Mouse (Mus musculus) thymus, adult 2 months (tissue): ENCODE data around the gene Shkbp1. TPM values are rescaled to one million over a fixed set of nuclear protein-coding genes. Genes with fewer than 3 reads are reported as not detected.

Source experiments
- DNase-seq: peaks from one replicate; pipeline ENCODE4 v3.0.0; 2021
- H3K27ac ChIP-seq: fragments of 200-500 bp; 2 replicates; pipeline ENCODE4 v1.5.1; 2012; ENCODE audit warnings: low read length, control low read depth; ENCODE audit not compliant: control insufficient read depth, insufficient read depth
- H3K27me3 ChIP-seq: fragments of 200-500 bp; 2 replicates; pipeline ENCODE4 v1.6.1; 2012; ENCODE audit warnings: mild to moderate bottlenecking, low read length, moderate library complexity, mixed read lengths; ENCODE audit not compliant: control insufficient read depth, insufficient read depth
- H3K36me3 ChIP-seq: fragments of 200-500 bp; 2 replicates; pipeline ENCODE4 v1.6.1; 2012; ENCODE audit warnings: mild to moderate bottlenecking, low read length, moderate library complexity; ENCODE audit not compliant: control insufficient read depth, insufficient read depth
- H3K4me1 ChIP-seq: fragments of 200-500 bp; replicated peaks from 2 replicates; pipeline ENCODE4 v1.6.1; 2012; ENCODE audit warnings: low read length; ENCODE audit not compliant: control insufficient read depth, insufficient read depth
- H3K4me3 ChIP-seq: fragments of 200-500 bp; 2 replicates; pipeline ENCODE4 v1.5.1; 2012; ENCODE audit warnings: mild to moderate bottlenecking, low read length, control low read depth, moderate library complexity; ENCODE audit not compliant: control insufficient read depth, insufficient read depth
- CTCF ChIP-seq: fragments of 200-500 bp; IDR thresholded peaks from 2 replicates; pipeline ENCODE4 v1.5.1; 2012; ENCODE audit warnings: mild to moderate bottlenecking, control low read depth, low read length, moderate library complexity, borderline replicate concordance; ENCODE audit not compliant: control insufficient read depth, poor library complexity, insufficient read depth; ENCODE audit errors: extremely low read depth
- POLR2A ChIP-seq: fragments of 200-500 bp; IDR thresholded peaks from 2 replicates; pipeline ENCODE4 v1.6.1; 2012; ENCODE audit warnings: mild to moderate bottlenecking, low read length, control low read depth, moderate library complexity; ENCODE audit not compliant: control insufficient read depth, poor library complexity, insufficient read depth; ENCODE audit errors: extremely low read depth
- WGBS: fragments of 180-500 bp; shearing (Covaris S2); methylation state at CpG from one replicate; pipeline ENCODE4 v1.1.7; 2018; 5-methylcytosine and 5-hydroxymethylcytosine counted together
- polyA plus RNA-seq: library from polyadenylated mRNA; depleted of rRNA; stranded (reverse); fragments of >200 nt; gene quantifications from 2 replicates; pipeline ENCODE4 v1.2.3, GENCODE M21; 2012

The Shkbp1 gene
- polyA plus RNA-seq, 1 experiment, result 206 TPM

- TF ChIP-seq POLR2A (no peak), CTCF (no peak)
- H3K4me3 ChIP-seq, result no peak overlapping the region
- no peaks in the 10 kb centered on the region for H3K4me1 ChIP-seq
- DNase-seq, result no peak
- no peaks in the 10 kb centered on the region for H3K36me3 ChIP-seq
- 27% methylated on average over 1 of the region's 1 CpGs for WGBS
- H3K27ac ChIP-seq, result no peak overlapping the region
- no peaks in the 10 kb centered on the region for H3K27me3 ChIP-seq
These were observed 27.4 kb upstream of the Shkbp1 start for GRCm38 (mm10) chr7:27383233-27383632.

- no peak overlapping the region for H3K27ac ChIP-seq
- H3K4me1 ChIP-seq, result no peaks in the 10 kb centered on the region
- H3K4me3 ChIP-seq, result no peak overlapping the region
- DNase-seq, result no peak
- 62% methylated on average over 4 of the region's 4 CpGs for WGBS
- no peaks in the 10 kb centered on the region for H3K27me3 ChIP-seq
- TF ChIP-seq CTCF, result no peak
- TF ChIP-seq POLR2A, result no peak
- H3K36me3 ChIP-seq, result no peaks in the 10 kb centered on the region
These were observed 25.7 kb upstream of the Shkbp1 start for GRCm38 (mm10) chr7:27381560-27381959.

DNA sequence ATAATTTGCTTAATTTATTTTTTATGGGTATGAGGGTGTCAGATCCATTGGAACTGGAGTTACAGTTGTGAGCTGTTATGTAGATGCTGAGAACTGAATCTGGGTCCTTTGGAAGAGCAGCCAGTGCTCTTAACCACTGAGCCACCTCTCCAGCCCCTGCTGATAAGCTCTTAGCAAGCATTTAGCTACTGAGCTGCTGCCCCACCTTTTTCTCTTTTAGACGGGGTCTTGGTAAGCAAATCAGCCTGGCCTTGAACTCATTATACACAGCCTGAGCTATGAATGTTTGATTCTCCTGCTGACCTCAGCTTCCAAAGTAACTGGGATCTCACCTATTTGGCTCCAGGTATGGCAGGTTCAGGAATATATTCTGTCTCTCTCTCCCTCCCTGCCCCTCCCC lies 25.2 kb upstream of the Shkbp1 start:
- TF ChIP-seq POLR2A, result no peak
- TF ChIP-seq CTCF, result no peak
- 50% methylated on average over 1 of the region's 1 CpGs for WGBS
- no peak overlapping the region for H3K27ac ChIP-seq
- H3K4me3 ChIP-seq, result no peak overlapping the region
- no peak for DNase-seq
- no peaks in the 10 kb centered on the region for H3K27me3 ChIP-seq
- H3K4me1 ChIP-seq, result no peaks in the 10 kb centered on the region
- no peaks in the 10 kb centered on the region for H3K36me3 ChIP-seq

- H3K4me3 ChIP-seq, result no peak overlapping the region
- no peak overlapping the region for H3K27ac ChIP-seq
- WGBS, result 90% methylated on average over 6 of the region's 6 CpGs
- H3K36me3 ChIP-seq, result no peaks in the 10 kb centered on the region
- no peak for DNase-seq
- H3K27me3 ChIP-seq, result no peaks in the 10 kb centered on the region; the same call in 1 of the 2 replicates
- no peak for TF ChIP-seq CTCF
- no peak for TF ChIP-seq POLR2A
- H3K4me1 ChIP-seq, result no peaks in the 10 kb centered on the region
These were observed 24.0 kb upstream of the Shkbp1 start for GRCm38 (mm10) chr7:27379836-27380235.

DNA sequence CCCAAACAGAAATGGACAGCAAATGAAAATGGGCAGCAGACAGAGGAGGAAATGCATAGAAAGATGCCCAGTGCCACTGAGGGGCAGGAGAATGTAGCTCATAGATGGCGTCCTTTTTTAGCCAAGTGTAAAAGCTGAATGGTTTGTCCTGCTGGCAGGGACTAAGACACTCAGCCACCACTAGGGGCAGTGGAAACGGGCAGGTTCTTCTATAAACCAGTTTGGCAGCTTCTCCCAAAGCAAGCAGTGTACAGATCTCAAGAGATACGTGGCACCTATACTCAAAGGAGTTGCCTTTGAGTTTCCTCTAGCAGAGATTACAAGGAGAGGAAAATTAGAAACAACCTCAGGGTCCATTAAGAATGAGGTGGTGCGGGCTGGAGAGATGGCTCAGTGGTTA lies 22.6 kb upstream of the Shkbp1 start:
- Histone ChIP-seq H3K27me3 (peaks cover 5% of the 10 kb centered on the region), H3K36me3 (no peaks in the 10 kb centered on the region), H3K27ac (no peak overlapping the region), H3K4me1 (no peaks in the 10 kb centered on the region), H3K4me3 (no peak overlapping the region)
- TF ChIP-seq CTCF (no peak), POLR2A (no peak)
- WGBS, result 22% methylated on average over 4 of the region's 4 CpGs
- DNase-seq, result no peak

DNA sequence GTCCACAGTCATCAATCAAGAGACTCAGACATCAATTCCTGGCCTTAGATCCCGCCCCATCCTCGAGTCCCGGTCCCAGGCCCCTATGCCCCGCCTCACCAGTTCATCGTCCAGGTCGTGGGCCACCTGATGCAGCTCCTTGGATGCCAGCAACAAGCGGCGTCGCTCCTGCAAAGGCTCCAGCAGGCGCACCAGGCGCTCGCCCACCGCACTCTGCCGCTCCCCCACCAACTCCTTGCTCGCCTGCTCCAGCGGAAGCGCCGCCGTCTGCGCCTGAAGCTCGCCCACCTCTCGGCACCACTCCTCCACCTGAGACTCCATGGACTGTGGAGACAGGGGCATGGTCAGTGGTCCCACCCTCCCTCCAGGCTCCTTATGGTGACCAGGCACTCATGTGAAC lies 19.5 kb upstream of the Shkbp1 start:
- H3K36me3 ChIP-seq, result no peaks in the 10 kb centered on the region
- no peak for TF ChIP-seq POLR2A
- 0 out of 2 replicates have a peak, but pooled peaks have one; percentile 13 for TF ChIP-seq CTCF
- 3% methylated on average over 22 of the region's 22 CpGs for WGBS
- H3K27me3 ChIP-seq, result peaks cover 12% of the 10 kb centered on the region
- H3K4me3 ChIP-seq, result no peak overlapping the region
- no peak overlapping the region for H3K27ac ChIP-seq
- no peak for DNase-seq
- no peaks in the 10 kb centered on the region for H3K4me1 ChIP-seq
